20 mouse cellular contexts compared by ENCODE assay signal in the genomic region with DNA sequence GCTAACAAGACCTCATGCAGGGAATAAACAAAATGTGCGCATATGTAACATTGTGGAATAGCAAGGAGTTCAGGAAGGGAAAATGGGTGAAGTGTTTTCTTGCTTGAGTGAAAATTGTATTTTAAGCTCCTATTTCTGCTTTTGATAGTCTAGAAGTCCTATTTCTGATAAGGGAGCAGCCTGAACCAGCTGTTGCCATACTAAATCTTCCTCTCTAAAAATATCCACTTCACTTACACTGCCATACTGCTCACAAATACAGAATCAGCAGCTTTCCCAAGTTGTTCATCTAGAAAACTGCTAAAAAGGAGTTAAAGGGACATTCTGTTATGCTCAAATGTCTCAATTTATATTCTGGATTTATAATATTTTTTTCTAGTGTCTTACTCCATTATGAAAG.
DNase-seq lines count a peak whose midpoint lies in the region; ATAC-seq lines count a peak whose summit lies in the region.
"Had no signal": no experiment of that assay in that cellular context is flagged by ENCODE, and none has a peak within 500 bp of the region (broad histone marks: within the 10 kb centered on the region; RNA-seq: fewer than 3 reads in every experiment).

No protein-coding gene starts in this region.

- no peak for DNase-seq in frontal cortex, postnatal 25 days (ENCODE audit: low spot score in 2 of 2)
- peak; percentile 3 for DNase-seq in left cerebral cortex, adult 11 months (ENCODE audit: low spot score)
- DNase-seq in left cerebral cortex, adult 8-10 months (ENCODE audit: low spot score in 2 of 2) = no peak
- DNase-seq in brain, adult 2 months (ENCODE audit: low read depth, low spot score) = peak; percentile 70
- peak; percentile 72 for DNase-seq in telencephalon, adult 2 months (ENCODE audit: low read depth, low spot score)
- DNase-seq in cerebellum, adult 11 months = no peak
- DNase-seq: adrenal gland, postnatal 10 days; adrenal gland, postnatal 36 days; B cell, adult 2 months; cerebellum, adult 11-12 months; cerebellum, adult 8-10 months; cerebellum, postnatal 10 days; cerebellum, postnatal 36 days; embryo, embryonic 11 days; gastrocnemius, postnatal 10 days; heart, adult 11 months had no signal

- peak; percentile 85 for ATAC-seq in frontal cortex, adult (ENCODE audit: low TSS enrichment)
- ATAC-seq: forebrain, embryonic 13.5 days; forebrain, embryonic 16.5 days; Patski had no signal

Comparison
In these comparisons a context has a peak if more than half of its experiments do, and no peak if none do; other contexts are left out.
1. DNase-seq: peak in left cerebral cortex, adult 11 months (single experiment), brain, adult 2 months (single experiment) and telencephalon, adult 2 months (single experiment); none in frontal cortex, postnatal 25 days (0 of 2), left cerebral cortex, adult 8-10 months (0 of 2) and cerebellum, adult 11 months (single experiment).